Mouse (Mus musculus): ENCODE results near the gene Fcer1g. TPM values are rescaled to one million over a fixed set of nuclear protein-coding genes. Genes with fewer than 3 reads are reported as not detected.

Gene Fcer1g
- 102 and 317 TPM in 2 replicates for polyA plus RNA-seq (2011; ENCODE audit: insufficient read depth, insufficient read length, low replicate concordance, missing spikeins)

DNA sequence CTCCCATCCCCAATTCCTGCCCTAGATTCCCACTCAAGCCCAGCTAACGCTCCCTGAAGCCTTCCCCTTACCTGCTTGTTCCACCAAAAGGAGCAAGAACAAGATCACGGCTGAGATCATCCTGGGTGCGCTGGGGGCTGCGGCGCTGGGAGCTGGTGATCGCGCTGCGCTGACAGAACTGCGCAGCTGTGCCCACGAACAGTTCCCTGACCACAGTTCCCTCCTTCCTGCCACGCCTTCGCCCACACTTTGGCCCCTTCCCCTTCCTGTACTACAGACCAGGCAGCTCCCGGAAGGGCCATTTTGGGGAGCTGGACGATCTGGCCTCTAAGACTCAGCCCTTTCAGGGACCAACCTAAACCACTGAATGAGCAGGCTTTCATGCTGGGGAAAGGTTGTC, at the start of gene Fcer1g:
Gene Fcer1g, minus strand, starts transcription at position 240 of the 400 bp plus-strand sequence.
- H3K4me1 ChIP-seq (ENCODE audit: control insufficient read depth, insufficient read depth, low read length), result peaks cover 2% of the 10 kb centered on the region; the same call in 1 of the 2 replicates
- no peak for TF ChIP-seq CTCF (IDR thresholded peaks at IDR 0.05; ENCODE audit: control insufficient read depth, insufficient read depth, low read length)
- peak; percentile 93; the same call in 1 of the 2 replicates for TF ChIP-seq POLR2A (IDR thresholded peaks at IDR 0.05; ENCODE audit: borderline replicate concordance, control insufficient read depth, low read depth, low read length)
- 8% methylated on average over 14 of the region's 14 CpGs for WGBS
- H3K4me3 ChIP-seq (replicated peaks; ENCODE audit: control insufficient read depth, low read depth, low read length), result peak within 1 kb of the TSS; percentile 78
- peak within 1 kb of the TSS; percentile 90 for H3K27ac ChIP-seq (ENCODE audit: control insufficient read depth, insufficient read depth, low read depth, low read length, poor library complexity)

DNA sequence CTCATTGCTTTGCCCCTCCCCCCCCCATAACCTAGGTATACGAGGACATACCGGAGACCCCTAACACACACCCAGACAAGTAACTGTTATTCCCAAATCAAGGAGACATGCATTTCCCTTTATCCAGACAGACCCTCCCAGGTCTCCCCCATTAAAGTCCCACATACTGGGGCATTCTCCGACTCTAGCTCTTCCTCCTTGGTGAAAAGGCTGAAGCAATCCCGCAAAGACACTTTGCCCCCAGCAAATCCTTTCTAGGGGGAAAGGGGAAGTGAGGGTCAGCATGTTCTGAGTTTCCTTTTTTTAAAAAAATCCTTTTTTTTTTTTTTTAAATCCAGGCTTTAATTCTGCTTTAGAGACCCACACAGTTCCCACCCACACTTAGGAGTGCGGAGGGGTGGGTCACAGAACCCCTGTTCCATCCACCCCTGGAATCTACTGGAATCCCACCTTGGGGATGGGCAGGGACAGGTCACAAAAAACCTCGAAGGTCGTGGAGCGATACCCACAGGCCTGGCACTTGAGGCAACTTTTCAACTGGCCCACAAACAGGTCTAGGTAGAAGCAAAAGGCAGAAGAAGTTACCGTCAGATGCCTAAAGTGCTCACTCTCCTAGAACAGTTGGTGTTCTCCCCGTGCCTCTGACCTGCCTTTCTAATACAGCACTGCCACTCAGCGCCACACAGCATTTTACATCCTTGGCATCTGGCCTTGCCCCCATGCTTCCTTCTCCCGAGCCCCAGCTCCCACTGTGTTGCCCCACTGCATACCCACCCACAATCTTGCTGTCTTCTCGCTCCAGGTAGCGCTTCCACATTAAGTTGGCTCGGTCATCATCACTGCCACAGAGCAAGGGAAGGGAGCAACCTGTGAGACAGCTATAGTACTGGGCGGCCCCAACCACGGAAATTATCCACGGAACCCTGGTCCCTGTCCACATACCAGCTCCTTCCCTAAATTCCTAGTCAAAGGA, 49.3 kb upstream of the Fcer1g start:
- Histone ChIP-seq H3K4me1 (ENCODE audit: control insufficient read depth, insufficient read depth, low read length) (peaks cover 3% of the 10 kb centered on the region), H3K27ac (ENCODE audit: control insufficient read depth, insufficient read depth, low read depth, low read length, poor library complexity) (no peak overlapping the region; the same call in 1 of the 2 replicates), H3K4me3 (replicated peaks; ENCODE audit: control insufficient read depth, low read depth, low read length) (no peak overlapping the region)
- WGBS, result 73% methylated on average over 18 of the region's 18 CpGs
- TF ChIP-seq POLR2A (IDR thresholded peaks at IDR 0.05; ENCODE audit: borderline replicate concordance, control insufficient read depth, low read depth, low read length) (no peak), CTCF (IDR thresholded peaks at IDR 0.05; ENCODE audit: control insufficient read depth, insufficient read depth, low read length) (no peak)

DNA sequence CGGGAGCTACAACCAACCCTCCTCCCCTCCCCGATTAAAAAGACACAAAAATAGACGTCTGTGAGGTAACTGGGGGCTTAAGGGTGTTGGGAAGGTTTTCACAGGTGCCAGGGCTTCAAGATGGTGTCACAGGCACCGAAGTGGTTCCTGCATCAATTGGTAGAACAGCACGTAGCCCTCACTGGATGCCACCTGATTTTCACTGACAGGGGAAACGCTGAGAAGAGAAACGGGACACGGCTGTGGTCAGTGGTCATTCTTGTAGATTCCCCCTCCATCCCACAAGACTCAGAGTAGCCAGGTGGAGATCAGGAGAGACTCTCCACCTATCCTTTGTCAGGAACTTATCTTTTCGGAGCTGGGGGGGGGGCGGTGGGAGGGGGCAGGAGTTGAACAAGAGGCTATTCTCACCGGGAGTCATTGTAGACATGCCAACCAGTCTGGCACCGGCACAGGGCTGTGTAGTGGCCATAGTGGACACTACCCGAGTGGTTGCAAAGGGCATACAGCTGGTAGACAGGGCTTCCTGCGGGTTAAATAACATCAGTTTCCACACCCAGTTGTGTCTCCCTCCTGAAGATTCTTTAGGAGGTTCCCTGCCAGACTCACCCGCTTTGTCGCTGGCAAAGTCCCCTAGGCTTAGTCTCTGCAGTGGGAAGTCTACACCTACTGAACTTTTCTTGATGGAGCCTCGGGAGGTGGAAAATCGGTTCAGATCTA, 48.1 kb upstream of the Fcer1g start:
- H3K4me3 ChIP-seq (replicated peaks; ENCODE audit: control insufficient read depth, low read depth, low read length), result peak overlapping the region; percentile 64
- WGBS, result 72% methylated on average over 18 of the region's 18 CpGs
- TF ChIP-seq POLR2A (IDR thresholded peaks at IDR 0.05; ENCODE audit: borderline replicate concordance, control insufficient read depth, low read depth, low read length) (no peak), CTCF (IDR thresholded peaks at IDR 0.05; ENCODE audit: control insufficient read depth, insufficient read depth, low read length) (no peak)
- H3K4me1 ChIP-seq (ENCODE audit: control insufficient read depth, insufficient read depth, low read length), result peaks cover 1% of the 10 kb centered on the region; the same call in 1 of the 2 replicates
- peak overlapping the region; percentile 24 for H3K27ac ChIP-seq (ENCODE audit: control insufficient read depth, insufficient read depth, low read depth, low read length, poor library complexity)

DNA sequence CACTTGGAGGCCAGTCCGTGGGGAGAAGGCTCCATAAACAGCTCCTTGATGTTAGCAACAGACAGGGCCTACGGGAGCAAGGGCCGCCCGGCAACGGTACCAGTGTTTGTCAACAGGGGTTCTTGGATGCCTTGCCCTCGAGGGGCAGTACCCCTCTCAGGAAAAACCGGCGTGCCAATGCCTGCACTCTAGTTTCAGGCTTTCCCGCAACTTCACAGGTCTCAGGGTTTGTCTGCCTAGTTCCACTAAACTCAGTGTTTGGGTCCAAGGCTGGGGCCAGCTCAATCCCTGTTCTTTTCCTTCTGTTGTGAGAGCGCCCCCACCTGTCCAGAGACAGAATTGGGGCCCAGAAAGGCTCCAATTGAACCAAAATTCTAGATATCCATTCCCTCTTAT, 47.4 kb upstream of the Fcer1g start:
- Histone ChIP-seq H3K4me1 (ENCODE audit: control insufficient read depth, insufficient read depth, low read length) (peaks cover 1% of the 10 kb centered on the region; the same call in 1 of the 2 replicates), H3K27ac (ENCODE audit: control insufficient read depth, insufficient read depth, low read depth, low read length, poor library complexity) (peak overlapping the region; percentile 85), H3K4me3 (replicated peaks; ENCODE audit: control insufficient read depth, low read depth, low read length) (peak overlapping the region; percentile 70)
- 2% methylated on average over 10 of the region's 10 CpGs for WGBS
- TF ChIP-seq CTCF (IDR thresholded peaks at IDR 0.05; ENCODE audit: control insufficient read depth, insufficient read depth, low read length), result peak; percentile 82
- TF ChIP-seq POLR2A (IDR thresholded peaks at IDR 0.05; ENCODE audit: borderline replicate concordance, control insufficient read depth, low read depth, low read length), result 0 out of 2 replicates have a peak, but pooled peaks have one; percentile 14

DNA sequence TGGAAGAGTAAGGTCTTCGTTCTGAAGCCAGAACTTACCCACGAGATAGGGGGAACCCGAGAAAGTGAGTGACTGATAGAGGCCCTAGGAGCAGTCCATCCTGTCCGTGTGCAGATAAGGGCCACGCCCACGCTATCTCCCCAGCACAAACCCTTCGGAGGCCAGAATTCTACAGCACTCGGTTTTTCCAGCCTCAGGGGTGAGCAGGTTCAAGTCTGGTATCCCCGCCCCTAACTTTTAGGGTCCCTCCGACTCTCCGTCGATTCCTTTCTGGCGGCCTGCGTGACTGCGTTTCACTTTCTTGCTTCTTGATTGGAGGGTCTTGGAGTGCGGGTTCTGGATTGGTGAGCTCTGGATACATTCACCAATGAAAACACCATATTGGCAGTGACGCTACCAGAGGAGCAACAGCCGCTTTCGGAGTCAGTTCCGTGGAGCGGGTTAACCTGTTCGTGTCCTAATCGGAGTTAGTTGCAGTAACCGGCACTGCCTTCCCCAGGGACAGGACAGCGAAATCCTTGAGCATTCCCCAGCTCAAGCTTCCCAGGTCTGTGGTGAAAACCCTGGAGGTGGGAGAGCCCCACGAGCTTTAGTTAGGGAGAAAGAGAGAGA, 46.9 kb upstream of the Fcer1g start, which contains the start of gene Ppox:
Gene Ppox, minus strand, starts transcription at position 271 of the 612 bp plus-strand sequence.
- peak within 1 kb of the TSS; percentile 70 for H3K4me3 ChIP-seq (replicated peaks; ENCODE audit: control insufficient read depth, low read depth, low read length)
- peak; percentile 14; the same call in 1 of the 2 replicates for TF ChIP-seq CTCF (IDR thresholded peaks at IDR 0.05; ENCODE audit: control insufficient read depth, insufficient read depth, low read length)
- TF ChIP-seq POLR2A (IDR thresholded peaks at IDR 0.05; ENCODE audit: borderline replicate concordance, control insufficient read depth, low read depth, low read length), result 0 out of 2 replicates have a peak, but pooled peaks have one; percentile 13
- under 1% methylated on average over 26 of the region's 26 CpGs for WGBS
- peaks cover 1% of the 10 kb centered on the region; the same call in 1 of the 2 replicates for H3K4me1 ChIP-seq (ENCODE audit: control insufficient read depth, insufficient read depth, low read length)
- H3K27ac ChIP-seq (ENCODE audit: control insufficient read depth, insufficient read depth, low read depth, low read length, poor library complexity), result peak within 1 kb of the TSS; percentile 85

DNA sequence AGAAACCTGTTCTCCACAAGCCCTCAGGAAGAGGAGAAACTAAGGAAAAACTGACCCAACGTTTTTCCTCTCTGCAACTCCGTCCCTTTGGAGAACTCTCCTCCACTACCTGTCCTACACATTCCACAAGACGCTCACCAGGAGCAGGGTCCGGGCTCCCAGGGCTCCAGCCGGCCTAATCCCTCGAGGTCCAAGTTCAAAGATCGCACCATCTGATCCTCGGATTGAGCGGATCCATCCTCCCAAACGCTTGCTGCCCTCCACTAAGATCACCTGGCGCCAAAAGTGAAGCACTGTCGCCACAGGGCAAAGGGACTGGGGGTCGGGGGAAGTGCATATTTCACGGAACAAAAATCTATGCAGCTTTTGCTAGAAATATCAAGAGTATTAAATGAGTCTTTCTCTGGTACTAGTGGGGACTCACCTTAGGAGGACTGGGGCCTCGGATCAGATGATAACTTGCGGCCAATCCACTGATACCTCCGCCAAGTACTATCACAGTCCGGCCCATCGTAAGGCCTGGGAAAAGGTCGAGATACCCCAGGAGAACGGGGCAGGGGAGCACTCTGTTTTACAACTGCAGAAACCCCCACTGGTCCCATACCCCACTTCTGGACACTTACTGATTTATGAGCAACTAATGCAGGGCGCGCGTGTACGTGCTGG, 46.2 kb upstream of the Fcer1g start:
- peaks cover 1% of the 10 kb centered on the region; the same call in 1 of the 2 replicates for H3K4me1 ChIP-seq (ENCODE audit: control insufficient read depth, insufficient read depth, low read length)

DNA sequence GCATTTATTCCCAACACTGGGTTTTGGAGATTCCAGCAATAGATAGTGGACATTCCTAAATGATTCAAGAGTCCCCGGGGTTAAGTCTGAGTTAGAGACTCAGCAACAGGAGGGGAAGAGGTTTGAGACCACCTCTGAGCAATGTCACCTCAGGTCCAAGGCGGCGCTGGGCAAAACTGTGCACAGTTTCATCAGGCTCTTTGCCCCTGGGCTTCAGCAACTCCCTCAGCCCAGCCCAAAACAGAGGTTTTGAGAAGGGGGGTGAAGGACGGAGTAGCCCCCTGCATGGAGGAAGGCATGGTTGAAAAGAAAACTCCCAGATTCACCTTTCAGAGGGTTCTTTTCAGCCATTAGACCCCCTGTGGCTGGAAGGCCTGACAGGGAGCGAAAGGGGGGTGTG, 45.6 kb upstream of the Fcer1g start:
- WGBS, result 80% methylated on average over 5 of the region's 5 CpGs
- TF ChIP-seq POLR2A (IDR thresholded peaks at IDR 0.05; ENCODE audit: borderline replicate concordance, control insufficient read depth, low read depth, low read length) (no peak), CTCF (IDR thresholded peaks at IDR 0.05; ENCODE audit: control insufficient read depth, insufficient read depth, low read length) (no peak)
- H3K27ac ChIP-seq (ENCODE audit: control insufficient read depth, insufficient read depth, low read depth, low read length, poor library complexity), result peak overlapping the region; percentile 85
- peak overlapping the region; percentile 70 for H3K4me3 ChIP-seq (replicated peaks; ENCODE audit: control insufficient read depth, low read depth, low read length)
- H3K4me1 ChIP-seq (ENCODE audit: control insufficient read depth, insufficient read depth, low read length), result peaks cover 1% of the 10 kb centered on the region; the same call in 1 of the 2 replicates

More for the DNA sequence above, 46.2 kb upstream of the Fcer1g start:
- TF ChIP-seq POLR2A (IDR thresholded peaks at IDR 0.05; ENCODE audit: borderline replicate concordance, control insufficient read depth, low read depth, low read length), result no peak
- no peak for TF ChIP-seq CTCF (IDR thresholded peaks at IDR 0.05; ENCODE audit: control insufficient read depth, insufficient read depth, low read length)
- 5% methylated on average over 25 of the region's 25 CpGs for WGBS
- Histone ChIP-seq H3K27ac (ENCODE audit: control insufficient read depth, insufficient read depth, low read depth, low read length, poor library complexity) (peak overlapping the region; percentile 85), H3K4me3 (replicated peaks; ENCODE audit: control insufficient read depth, low read depth, low read length) (peak overlapping the region; percentile 70)
